Mouse (Mus musculus) adipocyte (in vitro differentiated cells): Measurements from ENCODE around the gene Csnk1g2.
A peak's percentile ranks its signal among the peaks of the same experiment; 100 is the strongest.
"Not testable (repeated sequence)": the region's sequence is repeated elsewhere in the genome, so short reads cannot be mapped to it uniquely, and the experiment has no call there.

Experiments
- DNase-seq: peaks from one replicate; pipeline ENCODE4 v3.0.0-alpha.2; 2016; ENCODE audit warnings: low spot score

Gene Csnk1g2

DNA sequence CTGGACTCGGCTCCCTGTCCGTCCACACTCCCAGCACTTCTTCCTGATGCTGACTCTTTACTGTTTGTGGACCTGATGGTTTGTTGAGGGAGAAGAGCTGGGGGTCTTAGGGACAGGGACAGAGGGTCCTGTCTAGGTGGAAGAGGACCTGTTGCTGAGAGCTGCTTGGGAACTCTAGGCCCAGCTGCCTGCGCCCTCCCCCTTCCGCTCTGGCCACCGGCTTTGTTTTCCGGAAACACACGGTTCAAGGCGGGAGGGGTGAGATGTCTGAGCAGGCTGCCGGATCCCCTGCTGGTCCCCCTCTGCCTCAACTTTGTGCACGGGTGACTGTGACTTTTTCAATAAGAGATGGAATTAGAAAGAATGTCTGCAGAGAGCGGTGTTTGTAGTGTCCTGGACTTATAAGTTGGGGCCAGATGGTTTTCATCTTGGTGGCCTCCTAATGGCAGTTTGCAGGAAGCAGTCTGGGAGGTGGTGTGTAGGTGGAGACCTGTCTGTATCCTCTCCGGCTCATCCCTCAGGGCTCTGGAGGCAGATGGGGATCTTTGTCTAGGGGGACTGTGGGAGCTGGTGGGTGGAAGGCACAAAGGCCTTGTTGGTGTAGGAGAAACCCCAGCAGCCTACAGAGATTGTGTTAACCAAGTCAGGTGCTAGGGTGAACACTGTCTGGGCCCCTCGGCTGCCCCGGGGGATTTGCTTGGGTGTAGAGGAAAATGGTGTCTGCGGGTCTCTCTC lies 986 bp downstream of the Csnk1g2 start:
- DNase-seq = peak; percentile 49

DNA sequence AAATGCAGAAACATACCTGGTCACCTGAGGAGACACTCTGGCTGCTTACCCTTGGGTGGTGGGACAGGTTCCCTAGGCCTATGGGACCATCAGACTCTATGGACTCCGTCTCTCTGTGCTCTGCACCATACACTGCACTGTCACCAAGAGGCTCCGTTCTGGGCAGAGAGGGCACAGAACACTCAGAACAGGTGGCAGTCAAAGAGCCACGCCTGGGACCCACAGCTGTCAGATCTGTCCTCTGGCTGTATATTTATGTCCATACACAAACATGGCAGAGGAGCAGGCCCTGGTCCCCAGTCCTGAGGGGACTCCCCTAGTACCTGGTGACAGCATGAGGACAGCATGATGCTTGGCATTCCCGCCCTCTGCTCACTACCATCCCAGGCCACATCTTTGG lies 3.1 kb downstream of the Csnk1g2 start:
- DNase-seq = no peak

DNA sequence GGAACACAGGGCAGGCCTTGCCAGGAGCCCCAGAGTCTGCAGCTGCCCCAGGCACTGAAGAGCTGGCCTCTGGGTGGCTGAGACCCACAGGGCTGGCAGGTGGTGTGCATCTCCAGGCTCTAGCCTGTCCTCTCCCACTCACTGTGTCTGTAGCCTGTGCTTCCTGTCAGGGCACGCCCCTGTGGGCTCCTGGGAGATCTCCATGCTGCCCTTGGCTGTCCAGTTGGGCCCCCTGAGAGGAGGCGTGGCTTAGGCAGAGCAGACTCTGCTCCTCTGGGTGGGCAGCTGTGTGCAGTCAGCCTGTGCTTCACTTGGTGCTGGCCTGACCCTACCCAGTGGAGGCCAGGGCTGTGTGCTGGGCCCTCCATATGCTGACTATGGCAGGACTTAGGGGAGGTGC lies 5.0 kb downstream of the Csnk1g2 start:
- DNase-seq = no peak

DNA sequence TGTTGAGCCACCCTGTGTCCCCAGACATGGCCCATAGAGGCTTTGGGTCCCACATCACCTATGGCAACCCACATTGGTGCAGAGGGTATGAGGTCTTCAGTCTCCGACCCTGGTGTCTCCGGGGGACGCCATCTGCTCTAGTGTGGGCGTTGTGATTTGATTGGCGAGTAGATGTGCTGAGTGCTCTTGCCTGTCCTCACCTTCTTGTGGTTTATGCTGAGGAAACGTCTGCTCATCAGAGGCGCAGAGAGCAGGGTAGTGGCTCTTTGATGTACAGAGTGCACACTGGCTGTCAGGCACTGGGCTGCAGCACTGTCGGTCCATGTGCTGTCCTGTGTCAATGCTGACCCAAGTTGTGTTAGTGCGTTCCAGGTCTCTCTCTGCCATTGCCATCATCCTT lies 6.3 kb downstream of the Csnk1g2 start:
- no peak for DNase-seq

DNA sequence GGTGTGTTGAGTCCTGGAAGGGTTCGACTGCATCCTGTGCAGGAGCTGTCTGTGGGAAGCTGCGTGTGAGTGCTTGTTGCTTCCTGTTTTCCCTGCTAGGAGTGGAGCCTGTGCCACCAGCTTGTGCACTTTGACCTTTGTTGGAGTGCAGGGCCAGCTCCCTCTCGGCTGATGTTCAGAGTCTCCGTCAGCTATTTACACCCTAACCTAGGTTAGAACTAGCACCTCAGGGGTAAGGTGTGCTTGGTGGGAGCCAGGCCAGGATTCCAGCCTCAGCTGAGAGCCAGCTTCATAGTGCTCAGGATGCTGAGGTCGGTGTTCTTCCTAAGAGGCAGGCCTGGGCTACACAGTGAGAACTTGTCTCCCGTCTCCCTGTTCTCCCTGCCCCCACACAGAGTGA lies 12.7 kb downstream of the Csnk1g2 start:
- no peak for DNase-seq

DNA sequence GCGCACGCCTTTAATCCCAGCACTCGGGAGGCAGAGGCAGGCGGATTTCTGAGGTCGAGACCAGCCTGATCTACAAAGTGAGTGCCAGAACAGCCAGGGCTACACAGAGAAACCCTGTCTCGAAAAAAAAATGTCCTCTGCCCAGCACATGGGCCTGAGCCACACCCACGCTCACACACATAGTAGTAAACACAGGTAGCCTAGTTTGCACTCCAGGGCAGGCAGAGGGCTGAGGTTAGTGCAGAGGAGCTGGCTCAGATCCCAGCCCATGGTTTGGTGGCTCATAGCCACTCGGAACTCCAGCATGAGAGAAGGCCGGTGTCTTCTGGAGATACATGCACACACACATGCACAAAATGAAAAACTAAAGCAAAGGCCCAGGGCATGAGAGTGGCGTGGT lies 24.3 kb downstream of the Csnk1g2 start:
- DNase-seq = no peak

DNA sequence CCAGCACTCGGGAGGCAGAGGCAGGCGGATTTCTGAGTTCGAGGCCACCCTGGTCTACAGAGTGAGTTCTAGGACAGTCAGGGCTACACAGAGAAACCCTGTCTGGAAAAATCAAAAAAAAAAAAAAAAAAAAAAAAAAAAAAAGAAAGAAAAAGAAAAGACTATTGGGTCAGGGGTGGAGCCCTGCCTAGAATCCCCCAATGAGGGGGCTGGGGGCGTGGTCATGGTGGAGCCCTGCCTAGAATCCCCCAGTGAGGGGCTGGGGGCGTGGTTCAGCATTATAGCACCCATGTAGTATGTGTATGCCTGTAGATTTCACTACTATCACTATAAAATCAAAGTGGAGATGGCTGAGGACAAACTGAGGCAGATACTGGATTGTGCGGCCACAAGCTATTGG lies 27.3 kb downstream of the Csnk1g2 start:
- DNase-seq = not testable (repeated sequence)

DNA sequence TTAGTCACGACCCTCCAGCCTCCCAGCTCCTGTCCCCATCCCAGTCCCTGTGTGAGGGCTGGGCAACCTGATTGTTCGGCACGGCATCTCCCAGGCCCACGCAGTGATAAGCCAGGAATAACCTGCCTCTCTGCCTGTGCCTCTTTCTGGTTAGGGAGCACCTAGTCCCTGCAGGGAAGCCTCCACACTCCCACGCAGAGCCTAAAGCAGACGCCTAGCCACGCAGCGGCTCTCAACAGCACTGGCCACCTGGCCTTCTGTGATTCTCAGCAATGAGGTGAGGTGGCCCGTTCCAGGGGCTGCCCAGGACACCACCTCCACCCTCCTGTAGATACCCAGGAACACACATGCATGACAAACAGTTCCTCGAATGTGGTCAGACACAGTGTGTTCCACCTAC lies 27.8 kb downstream of the Csnk1g2 start:
- no peak for DNase-seq

DNA sequence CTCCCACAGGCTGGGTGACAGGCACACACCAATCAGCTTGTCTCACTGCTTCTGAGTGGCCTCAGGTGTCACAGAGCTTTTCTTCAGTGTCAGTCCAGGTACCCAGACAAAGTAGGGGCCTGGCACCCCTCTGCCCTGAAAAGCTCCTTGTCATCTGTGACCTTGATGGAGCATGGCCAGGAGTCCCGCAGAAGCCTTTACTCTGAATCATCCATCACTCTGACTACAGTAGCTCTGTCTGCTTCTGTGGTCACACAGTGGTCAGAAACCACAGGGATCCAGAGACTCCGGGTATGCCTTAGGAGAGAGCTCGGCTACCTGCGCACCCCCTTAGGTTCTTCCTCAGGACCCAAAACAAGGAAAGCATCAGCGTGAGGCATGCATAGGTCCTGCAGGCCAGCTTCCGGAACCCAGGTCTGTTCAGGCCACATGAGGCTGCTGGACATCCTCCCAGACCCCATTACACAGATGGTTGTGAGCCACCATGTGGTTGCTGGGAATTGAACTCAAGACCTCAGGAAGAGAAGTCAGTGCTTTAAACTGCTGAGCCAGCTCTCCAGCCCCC lies 30.6 kb downstream of the Csnk1g2 start:
- DNase-seq = no peak

DNA sequence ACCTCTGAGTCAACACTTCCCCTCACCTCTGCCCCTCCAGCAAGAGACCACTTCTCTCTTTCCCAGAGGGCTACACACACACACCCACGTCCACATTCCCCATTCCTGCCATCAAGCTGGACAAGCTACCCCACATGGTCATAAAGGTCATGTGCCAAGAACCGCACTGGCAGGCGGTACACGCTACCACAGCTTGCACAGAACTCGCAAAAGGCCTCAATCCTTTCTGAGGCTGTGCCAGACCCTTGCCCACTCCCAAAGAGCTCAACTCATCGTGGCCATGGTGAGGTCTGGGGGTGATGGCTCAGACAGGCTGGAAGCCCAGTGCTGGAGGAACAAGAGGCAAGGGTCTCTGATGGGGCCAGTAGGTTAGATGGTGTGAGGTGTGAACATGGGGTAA lies 32.2 kb downstream of the Csnk1g2 start:
- DNase-seq = no peak

DNA sequence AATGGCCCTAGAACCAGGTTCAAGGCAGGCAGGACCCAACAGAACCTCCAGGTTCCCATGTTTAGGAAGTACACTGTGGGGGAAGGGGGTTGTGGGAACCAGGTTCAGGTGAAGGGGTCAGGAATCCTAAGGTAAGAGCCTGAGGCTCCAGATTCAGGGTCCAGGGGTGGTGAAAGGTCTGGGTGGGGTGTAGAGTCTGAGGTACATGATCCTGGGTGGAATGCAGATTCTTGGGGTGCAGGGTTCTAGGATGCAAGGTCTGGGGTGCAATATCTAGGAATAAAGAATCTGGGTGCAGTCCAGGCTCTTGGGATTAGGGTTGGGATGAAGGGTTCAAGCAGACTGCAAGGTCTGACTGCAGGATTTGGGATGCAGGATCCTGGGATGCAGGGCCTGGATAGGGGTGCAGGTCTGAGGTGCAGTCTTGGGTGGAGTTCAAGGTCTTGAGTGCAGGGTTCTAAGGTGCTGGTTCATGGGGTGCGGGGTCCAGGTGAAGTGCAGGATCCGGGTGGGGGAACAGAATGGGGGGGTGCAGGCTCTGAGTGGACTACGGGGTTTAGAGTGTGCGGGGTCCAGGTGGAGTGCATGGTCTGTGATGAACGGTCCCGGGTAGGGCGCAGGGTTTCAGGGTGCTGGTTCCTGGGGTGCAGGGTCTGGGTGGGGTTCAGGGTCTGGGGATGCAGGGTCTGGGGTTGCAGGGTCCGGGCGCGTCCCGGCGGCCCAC lies 32.9 kb downstream of the Csnk1g2 start:
- no peak for DNase-seq

DNA sequence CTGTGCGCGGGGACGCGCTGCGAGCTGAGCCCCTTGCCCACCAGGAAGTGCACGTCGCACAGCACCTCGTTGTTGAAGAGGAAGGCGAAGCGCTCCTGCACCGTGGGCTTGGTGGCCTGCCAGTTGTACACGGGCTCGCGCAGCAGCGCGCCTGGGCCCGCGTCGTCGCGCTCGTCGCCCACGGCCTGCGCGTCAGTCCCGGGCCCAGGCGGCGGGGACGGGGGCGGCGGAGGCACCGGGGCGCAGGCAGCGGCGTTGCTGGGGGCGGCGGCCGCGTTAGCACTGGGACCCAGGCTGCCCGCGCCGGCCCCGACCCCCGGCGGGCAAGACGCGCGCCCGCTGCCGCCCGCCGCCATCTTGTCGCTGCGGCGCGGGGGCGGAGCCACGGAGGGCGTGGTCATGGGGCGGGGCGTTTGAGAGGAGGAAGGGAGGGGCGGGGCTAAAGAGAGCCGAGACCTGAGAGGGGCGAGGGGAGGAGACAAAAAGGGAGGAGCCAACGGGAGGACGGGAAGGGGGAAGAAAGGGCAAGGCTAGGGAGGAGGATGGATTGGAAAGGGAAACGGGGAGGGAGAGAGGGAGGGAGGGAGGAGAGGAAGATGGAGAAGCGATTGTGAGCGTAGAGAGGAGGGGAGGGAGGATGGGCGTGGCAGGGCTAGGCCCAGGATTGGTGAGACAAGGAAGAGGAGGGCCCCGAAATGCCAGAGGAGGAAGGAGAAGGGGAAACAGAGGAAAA lies 33.7 kb downstream of the Csnk1g2 start:
- DNase-seq = peak; percentile 99

DNA sequence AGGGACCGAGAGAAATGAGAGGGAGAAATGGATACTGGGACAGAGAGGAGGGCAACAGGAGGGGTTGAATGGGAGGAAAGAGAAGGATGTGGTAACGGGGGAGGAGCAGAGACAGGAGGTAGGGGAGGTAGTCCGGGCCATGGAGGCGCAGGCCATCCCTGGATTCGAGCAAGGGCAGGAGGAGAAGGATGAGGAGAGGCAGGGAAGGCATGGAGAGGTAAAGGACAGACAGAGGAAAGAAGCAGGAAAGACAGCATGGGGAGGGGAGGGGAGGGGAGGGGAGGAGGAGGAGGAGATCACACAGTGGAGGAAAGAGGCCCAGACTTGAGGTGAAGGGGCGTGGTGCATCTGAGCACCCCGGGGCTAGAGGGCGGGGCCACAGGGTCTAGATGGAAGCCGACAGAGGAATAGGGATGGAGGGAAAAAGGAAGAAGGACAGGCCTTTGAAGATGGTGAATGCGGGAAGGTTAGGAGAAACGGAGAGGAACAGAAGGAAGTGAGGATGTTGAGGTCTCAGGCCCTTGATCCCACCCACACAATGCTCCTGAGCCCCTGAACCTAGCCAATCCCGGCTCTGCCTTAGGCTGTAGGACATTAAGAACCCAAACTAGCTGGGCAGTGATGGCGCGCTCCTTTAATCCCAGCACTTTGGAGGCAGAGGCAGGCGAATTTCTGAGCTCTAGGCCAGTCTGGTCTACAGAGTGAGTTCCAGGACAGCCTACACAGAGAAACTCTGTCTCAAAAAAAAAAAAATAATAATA lies 34.4 kb downstream of the Csnk1g2 start, which contains the start of gene Btbd2:
TSS of gene Btbd2 (minus strand) at position 209 of the 761 bp plus-strand sequence.
- no peak for DNase-seq

DNA sequence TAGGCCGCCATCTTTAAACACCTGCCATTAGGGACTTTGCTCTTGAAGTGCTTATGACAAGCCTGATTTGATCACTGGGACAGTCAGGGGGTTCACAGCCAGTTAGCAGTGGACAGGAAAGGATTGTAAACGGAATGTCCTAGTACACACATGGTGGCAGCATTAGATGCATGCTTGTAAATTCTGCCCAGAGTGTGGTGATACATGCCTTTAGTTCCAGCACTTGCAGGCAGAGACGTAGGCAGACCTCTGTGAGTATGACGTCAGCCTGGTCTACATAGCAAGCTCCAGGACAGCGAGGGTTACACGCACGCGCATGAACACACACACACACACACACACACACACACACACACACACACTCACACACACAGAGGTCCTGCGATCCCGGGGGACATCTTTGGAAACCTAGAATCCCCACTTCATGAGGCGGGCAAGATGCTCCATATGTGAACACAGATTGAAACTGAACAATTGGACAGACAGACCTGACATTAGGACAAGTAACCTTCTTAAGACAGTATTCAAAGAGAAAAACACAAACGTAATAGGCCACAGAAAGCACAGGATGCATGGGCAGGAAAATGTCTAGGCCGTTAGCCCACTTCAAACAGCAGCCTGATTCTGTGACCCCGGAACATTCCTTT lies 35.7 kb downstream of the Csnk1g2 start:
- DNase-seq = no peak

DNA sequence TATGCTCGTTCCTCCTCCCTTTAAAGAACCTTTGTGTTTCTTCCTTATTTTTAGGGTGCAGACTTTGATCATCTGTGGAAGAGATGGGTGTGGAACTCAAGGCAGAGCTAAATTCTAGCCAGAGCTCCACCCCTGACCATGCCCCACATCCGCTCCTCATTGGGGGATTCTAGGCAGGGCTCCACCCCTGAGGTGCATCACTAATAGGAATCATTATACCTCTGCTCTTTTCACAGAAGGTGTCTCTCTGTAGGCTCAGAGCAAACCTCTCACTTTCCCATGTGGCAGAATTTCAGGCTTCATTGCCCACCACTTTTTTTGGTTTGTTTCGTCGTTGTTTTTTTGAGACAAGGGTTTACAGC lies 36.2 kb downstream of the Csnk1g2 start:
- DNase-seq = no peak

DNA sequence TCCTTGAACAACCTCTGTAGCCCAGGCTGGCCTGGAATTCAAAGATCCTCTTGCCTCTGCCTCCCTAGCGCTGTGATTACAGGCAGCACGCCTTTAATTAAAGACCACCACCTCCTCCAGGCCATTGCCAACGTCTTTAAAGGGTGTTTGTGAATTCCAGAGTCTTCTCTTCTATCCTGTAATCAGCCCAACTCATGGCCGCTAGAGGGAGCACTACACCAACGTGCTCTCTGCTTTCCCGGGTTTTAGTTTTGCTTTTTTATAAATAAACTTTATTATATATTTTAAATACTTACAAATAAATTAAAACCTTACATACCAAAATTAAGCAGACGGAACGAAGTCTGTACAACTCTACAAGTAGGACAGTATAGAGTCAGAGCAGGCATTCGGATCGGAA lies 36.6 kb downstream of the Csnk1g2 start:
- DNase-seq = peak; percentile 83

DNA sequence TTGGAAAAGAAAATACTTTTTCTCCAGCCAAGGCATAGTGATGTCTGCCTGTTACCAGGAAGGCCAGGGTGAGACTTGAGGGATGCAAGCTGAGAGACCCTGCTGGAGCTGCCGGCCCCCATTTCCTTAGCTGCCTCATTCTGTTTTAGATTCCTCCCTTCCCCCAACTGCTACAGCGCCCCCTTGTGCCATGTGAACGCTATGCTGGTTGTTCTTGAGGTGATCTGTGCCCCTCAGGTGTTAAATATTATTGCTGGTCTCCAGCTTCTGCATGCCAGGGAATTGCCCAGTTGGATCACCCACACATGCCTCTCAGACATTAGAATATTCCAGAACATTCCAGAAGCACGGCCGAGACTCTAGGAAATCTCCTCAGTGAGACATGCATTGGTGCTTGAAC lies 38.5 kb downstream of the Csnk1g2 start:
- peak; percentile 30 for DNase-seq

DNA sequence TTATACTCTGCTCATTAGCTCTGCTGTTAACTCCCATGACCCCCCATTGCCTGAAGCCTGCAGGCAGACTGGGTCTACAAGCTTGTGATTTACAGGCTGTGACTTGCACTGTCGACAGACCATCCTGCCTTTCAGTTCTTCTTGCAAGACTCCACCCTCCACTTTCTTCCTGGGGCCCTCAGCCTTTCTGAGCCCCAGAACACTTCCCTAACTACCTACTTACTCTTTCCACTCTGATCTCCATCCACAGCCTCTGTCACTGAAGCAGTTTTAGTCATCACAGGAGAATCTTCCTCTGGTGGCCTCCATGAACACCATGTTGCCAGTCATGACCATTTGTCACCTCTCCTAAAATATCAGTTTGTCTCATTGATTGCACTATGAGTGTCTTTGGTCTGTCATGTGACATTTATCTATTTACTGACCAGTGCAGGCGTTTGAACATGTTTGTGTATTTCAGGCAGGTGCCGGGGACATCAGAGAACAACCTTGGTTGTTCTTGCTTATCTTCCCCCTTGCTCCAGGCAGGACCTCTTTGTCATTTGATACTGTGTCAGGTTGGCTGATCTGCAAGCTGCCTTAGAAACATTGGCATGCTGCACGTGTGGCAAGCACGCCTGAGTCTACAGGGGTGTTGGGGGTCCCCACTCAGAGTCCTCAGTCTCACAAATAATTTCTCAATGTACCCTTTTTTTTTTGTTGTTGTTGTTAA lies 41.0 kb downstream of the Csnk1g2 start:
- no peak for DNase-seq

DNA sequence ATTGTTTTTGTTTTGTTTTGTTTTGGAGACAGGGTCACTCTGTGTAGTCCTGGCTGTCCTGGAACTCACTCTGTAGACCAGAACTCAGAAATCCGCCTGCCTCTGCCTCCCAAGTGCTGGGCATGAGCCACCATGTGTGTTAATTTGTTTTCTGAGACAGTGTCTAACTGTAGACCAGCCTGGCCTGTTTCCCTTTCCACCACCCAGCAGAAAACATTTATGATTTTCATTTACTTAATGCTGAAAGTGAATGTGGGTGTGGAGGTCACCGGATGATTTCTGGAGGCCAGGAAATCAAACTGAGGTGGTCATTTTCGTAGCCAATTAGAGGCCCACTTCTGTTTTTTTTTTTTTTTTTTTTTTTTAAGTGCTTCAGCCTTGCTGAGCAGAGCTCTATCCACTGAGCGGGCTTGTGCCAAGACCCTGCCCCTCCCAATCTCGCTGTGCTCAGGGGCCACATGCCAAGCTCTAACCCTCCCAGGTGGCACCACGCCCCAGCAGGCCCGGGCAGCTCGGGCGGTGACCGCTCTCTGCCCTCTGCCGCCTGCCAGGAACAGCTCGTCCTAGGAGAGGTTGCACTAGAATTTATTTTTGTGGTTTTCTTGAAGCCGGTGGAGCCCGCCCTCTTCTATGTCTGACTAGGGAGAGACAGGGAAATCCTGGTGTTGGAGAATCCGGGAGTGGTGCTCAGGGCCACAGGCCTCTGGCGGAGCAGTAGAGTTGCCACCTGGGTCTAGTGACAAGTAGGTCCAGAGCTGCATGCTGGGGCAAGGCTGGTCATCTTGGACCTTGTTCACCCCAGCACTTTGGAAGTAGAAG lies 41.8 kb downstream of the Csnk1g2 start:
- peak; percentile 92 for DNase-seq

DNA sequence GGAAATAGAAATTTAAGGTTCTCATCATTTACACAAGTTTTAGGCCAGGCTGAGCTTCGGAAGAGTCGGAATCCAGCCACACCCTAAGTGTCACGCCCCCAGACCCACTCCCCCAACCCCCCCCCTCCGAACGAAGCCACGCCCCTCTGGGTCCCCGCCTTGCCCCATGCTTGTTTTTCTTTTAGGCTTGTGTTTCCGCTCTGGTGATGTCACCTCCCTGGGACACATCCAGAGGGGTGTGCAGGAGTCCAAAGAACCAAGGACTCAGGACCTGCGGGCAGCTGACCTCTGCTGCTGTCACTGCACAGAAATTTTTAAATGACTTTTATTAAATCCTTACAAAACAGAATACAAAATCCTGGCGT lies 42.4 kb downstream of the Csnk1g2 start:
- DNase-seq = peak; percentile 91
